Mouse (Mus musculus) forebrain, postnatal 0 days (tissue): ENCODE results near the gene Cd44. TPM values are rescaled to one million over a fixed set of nuclear protein-coding genes. Genes with fewer than 3 reads are reported as not detected.

Experiments
- ATAC-seq: fragments of 200-750 bp; cut with Nextera tagmentation; 2 replicates; pipeline ENCODE4 v1.8.0; 2017; ENCODE audit warnings: mild to moderate bottlenecking, moderate library complexity
- DNase-seq: peaks from one replicate; pipeline ENCODE4 v3.0.0-alpha.2; 2015
- H3K27ac ChIP-seq: fragments of 300-500 bp; sonication (generic); 2 replicates; pipeline ENCODE4 v1.5.1; 2014; ENCODE audit warnings: low read depth, mild to moderate bottlenecking, antibody characterized with exemption, low read length, moderate library complexity, mixed read lengths
- H3K27me3 ChIP-seq: fragments of 300-500 bp; sonication (generic); 2 replicates; pipeline ENCODE4 v1.6.1; 2014; ENCODE audit warnings: mild to moderate bottlenecking, low read length, mixed read lengths; ENCODE audit not compliant: insufficient read depth
- H3K36me3 ChIP-seq: fragments of 300-500 bp; sonication (generic); 2 replicates; pipeline ENCODE4 v1.6.1; 2014; ENCODE audit warnings: mild to moderate bottlenecking, moderate library complexity; ENCODE audit not compliant: insufficient read depth
- H3K4me1 ChIP-seq: fragments of 300-500 bp; sonication (generic); 2 replicates; pipeline ENCODE4 v1.6.1; 2014; ENCODE audit warnings: antibody characterized with exemption; ENCODE audit not compliant: insufficient read depth
- H3K4me2 ChIP-seq: fragments of 300-500 bp; sonication (generic); 2 replicates; pipeline ENCODE4 v1.6.1; 2014; ENCODE audit warnings: low read depth, mild to moderate bottlenecking, moderate library complexity
- H3K4me3 ChIP-seq: fragments of 300-500 bp; sonication (generic); 2 replicates; pipeline ENCODE4 v1.5.1; 2014; ENCODE audit warnings: low read depth, low read length, mixed read lengths
- H3K9ac ChIP-seq: fragments of 300-500 bp; sonication (generic); 2 replicates; pipeline ENCODE4 v1.6.1; 2014; ENCODE audit warnings: mild to moderate bottlenecking
- H3K9me3 ChIP-seq: fragments of 300-500 bp; sonication (generic); 2 replicates; pipeline ENCODE4 v1.6.1; 2016; ENCODE audit warnings: low read length
- CTCF ChIP-seq: sonication (generic); IDR thresholded peaks from 2 replicates; pipeline ENCODE4 v1.5.1; 2016; ENCODE audit warnings: antibody characterized with exemption, control low read depth, low read depth
- WGBS: fragments of 180-500 bp; shearing (Covaris S2); extraction: QIAGEN DNeasy Blood & Tissue Kit; methylation state at CpG from one replicate; pipeline ENCODE4 v1.1.7; 2014; 5-methylcytosine and 5-hydroxymethylcytosine counted together
- polyA plus RNA-seq: library from polyadenylated mRNA; unstranded; fragments of >200 nt; fragmentation: Nextera tagmentation; extraction: Ambion mirVana; gene quantifications from 2 replicates; pipeline ENCODE4 v1.2.1, GENCODE M21; 2015
- total RNA-seq: library from RNA; depleted of rRNA; stranded (reverse); fragments of >200 nt; gene quantifications from 2 replicates; pipeline ENCODE4 v1.2.3, GENCODE M21; 2014

The Cd44 gene
- total and polyA plus RNA-seq, 2 experiments from 2014 or later: 3.6 to 7.8 TPM

GRCm38 (mm10) chr2:102899238-102899637 is 2.2 kb downstream of the Cd44 start:
- Histone ChIP-seq H3K27ac (no peak overlapping the region), H3K36me3 (no peaks in the 10 kb centered on the region), H3K27me3 (no peaks in the 10 kb centered on the region), H3K4me3 (no peak overlapping the region), H3K4me1 (0 out of 2 replicates have a peak, but pooled peaks cover 5% of the 10 kb centered on the region), H3K4me2 (no peak overlapping the region), H3K9me3 (no peaks in the 10 kb centered on the region), H3K9ac (no peak overlapping the region)
- 88% methylated on average over 3 of the region's 3 CpGs for WGBS
- no peak for TF ChIP-seq CTCF
- DNase-seq: no peak
- no peak for ATAC-seq

DNA sequence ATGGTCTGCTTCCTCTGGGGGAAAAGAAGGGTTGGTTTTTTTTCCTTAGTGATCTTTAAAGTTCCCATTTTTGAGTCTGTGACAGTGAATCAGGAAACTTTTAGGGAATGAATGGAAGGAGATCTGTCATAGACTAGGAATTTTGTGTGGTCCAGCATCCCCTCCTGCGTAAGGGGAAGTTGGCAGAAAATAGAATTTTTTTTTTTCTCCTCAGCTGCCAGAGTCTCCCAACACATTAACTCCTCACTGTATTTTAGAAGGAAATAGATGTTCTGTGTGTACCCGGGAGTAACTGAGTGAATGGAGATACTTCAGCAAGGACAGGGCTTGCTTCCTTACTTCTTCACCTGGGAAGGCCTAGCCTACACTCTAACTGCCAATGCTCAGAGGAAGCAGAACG is 2.9 kb downstream of the Cd44 start:
- no peak overlapping the region for H3K4me2 ChIP-seq
- ATAC-seq: no peak

GRCm38 (mm10) chr2:102896154-102896553 is 5.3 kb downstream of the Cd44 start:
- WGBS: 89% methylated on average over 8 of the region's 8 CpGs
- ATAC-seq (no peak), DNase-seq (no peak)
- Histone ChIP-seq H3K4me2 (no peak overlapping the region), H3K4me3 (no peak overlapping the region), H3K4me1 (0 out of 2 replicates have a peak, but pooled peaks cover 3% of the 10 kb centered on the region), H3K9me3 (no peaks in the 10 kb centered on the region), H3K27me3 (no peaks in the 10 kb centered on the region), H3K9ac (no peak overlapping the region), H3K36me3 (no peaks in the 10 kb centered on the region), H3K27ac (no peak overlapping the region)
- TF ChIP-seq CTCF: no peak

More for the DNA sequence above, 2.9 kb downstream of the Cd44 start:
- Histone ChIP-seq H3K4me1 (0 out of 2 replicates have a peak, but pooled peaks cover 5% of the 10 kb centered on the region), H3K27me3 (no peaks in the 10 kb centered on the region), H3K4me3 (no peak overlapping the region), H3K9me3 (no peaks in the 10 kb centered on the region), H3K9ac (no peak overlapping the region), H3K27ac (no peak overlapping the region), H3K36me3 (no peaks in the 10 kb centered on the region)
- 75% methylated on average over 3 of the region's 3 CpGs for WGBS
- DNase-seq: no peak
- no peak for TF ChIP-seq CTCF

DNA sequence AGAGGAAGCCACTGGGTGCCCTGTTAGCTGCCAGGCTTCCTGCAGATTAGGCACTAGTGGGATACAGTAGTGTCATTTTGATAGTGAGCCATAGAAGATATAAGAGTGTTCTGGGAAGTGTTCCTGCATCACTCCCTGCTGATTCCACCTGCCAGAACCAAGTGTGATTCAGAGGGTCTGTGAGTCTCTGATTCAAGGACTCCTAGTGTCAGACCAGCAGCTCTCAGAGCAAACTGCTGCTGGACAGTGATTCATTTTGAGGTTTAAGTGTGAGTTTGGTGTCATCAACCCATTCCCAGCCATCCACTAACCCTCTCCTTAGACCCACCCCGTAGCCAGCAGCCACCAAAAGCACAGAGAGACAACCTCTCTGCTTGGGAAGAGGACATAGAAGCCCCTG is 6.3 kb downstream of the Cd44 start:
- Histone ChIP-seq H3K36me3 (no peaks in the 10 kb centered on the region), H3K27me3 (no peaks in the 10 kb centered on the region), H3K9me3 (no peaks in the 10 kb centered on the region), H3K4me1 (no peaks in the 10 kb centered on the region), H3K27ac (no peak overlapping the region), H3K4me3 (no peak overlapping the region), H3K4me2 (no peak overlapping the region), H3K9ac (no peak overlapping the region)
- 77% methylated on average over 1 of the region's 1 CpGs for WGBS
- ATAC-seq (no peak), DNase-seq (no peak)
- no peak for TF ChIP-seq CTCF

- DNase-seq: no peak
- Histone ChIP-seq H3K36me3 (no peaks in the 10 kb centered on the region), H3K9me3 (no peaks in the 10 kb centered on the region), H3K9ac (no peak overlapping the region), H3K4me3 (no peak overlapping the region), H3K27me3 (no peaks in the 10 kb centered on the region), H3K4me2 (no peak overlapping the region), H3K27ac (no peak overlapping the region), H3K4me1 (no peaks in the 10 kb centered on the region)
- WGBS: 82% methylated on average over 4 of the region's 4 CpGs
- no peak for ATAC-seq
- TF ChIP-seq CTCF: no peak
These were observed 6.7 kb downstream of the Cd44 start for GRCm38 (mm10) chr2:102894785-102895184.

DNA sequence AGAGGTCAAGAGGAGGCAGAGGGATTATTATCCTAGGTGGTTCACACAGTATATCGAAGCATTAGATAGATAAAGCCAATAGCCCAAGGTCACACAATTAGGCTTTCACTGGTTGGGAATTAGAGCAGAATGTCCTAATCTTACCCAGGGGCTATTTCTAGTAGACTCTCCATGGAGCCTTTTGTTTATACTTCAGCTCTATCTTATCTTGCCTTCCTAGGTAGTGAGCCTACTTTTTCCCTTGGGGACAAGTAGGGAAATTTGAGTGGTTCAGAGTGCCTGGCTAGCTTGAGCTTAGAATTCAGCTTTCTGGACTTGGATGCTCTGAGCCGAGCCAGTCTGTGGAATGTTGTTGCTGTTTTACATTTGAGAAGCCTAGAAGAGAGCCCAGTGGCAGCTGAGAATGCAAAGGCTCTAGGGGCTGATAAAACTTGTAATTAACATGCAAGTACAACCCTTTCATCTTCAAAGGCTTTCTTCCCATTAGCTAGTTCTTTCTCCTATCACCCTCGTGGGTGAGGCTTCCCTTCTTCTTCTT is 12.7 kb downstream of the Cd44 start:
- 33% methylated on average over 3 of the region's 3 CpGs for WGBS
- ATAC-seq (no peak; the same call in 1 of the 2 replicates), DNase-seq (no peak)
- no peaks in the 10 kb centered on the region for H3K9me3 ChIP-seq
- 0 out of 2 replicates have a peak, but pooled peaks cover 3% of the 10 kb centered on the region for H3K4me1 ChIP-seq
- no peaks in the 10 kb centered on the region for H3K36me3 ChIP-seq
- TF ChIP-seq CTCF: no peak
- no peak overlapping the region for H3K4me2 ChIP-seq
- no peaks in the 10 kb centered on the region for H3K27me3 ChIP-seq
- H3K9ac ChIP-seq: no peak overlapping the region
- H3K27ac ChIP-seq: no peak overlapping the region
- H3K4me3 ChIP-seq: no peak overlapping the region

DNA sequence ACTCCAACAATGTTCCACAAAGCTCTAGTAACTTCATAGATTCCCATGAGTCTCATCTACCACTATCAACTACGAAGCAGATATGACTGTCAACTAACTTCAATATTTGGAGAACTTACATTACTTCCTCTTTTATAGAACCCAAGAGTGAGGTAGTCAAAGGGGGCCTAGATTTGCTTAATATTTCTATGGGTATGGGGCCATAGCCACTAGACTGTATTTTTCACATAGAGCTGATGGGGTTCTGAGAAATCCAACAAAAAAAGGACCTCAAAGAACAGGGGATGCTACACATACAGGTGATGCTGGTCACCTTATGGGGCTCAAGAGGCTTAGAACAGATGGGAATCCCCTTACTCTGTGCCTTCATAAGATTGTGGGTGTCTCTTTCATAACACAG is 14.3 kb downstream of the Cd44 start:
- Histone ChIP-seq H3K4me2 (no peak overlapping the region), H3K9me3 (no peaks in the 10 kb centered on the region), H3K27ac (no peak overlapping the region), H3K9ac (no peak overlapping the region), H3K4me3 (no peak overlapping the region), H3K36me3 (no peaks in the 10 kb centered on the region), H3K27me3 (no peaks in the 10 kb centered on the region), H3K4me1 (0 out of 2 replicates have a peak, but pooled peaks cover 4% of the 10 kb centered on the region)
- ATAC-seq (no peak), DNase-seq (no peak)
- TF ChIP-seq CTCF: no peak
- WGBS: 96% methylated on average over 1 of the region's 1 CpGs
